Mouse (Mus musculus) spleen, adult 2 months (tissue): ENCODE data around the gene Cbfa2t3. TPM values are rescaled to one million over a fixed set of nuclear protein-coding genes. Genes with fewer than 3 reads are reported as not detected.

ENCODE experiments used
- DNase-seq, 2 experiments: peaks; one replicate each; pipeline versions ENCODE4 v3.0.0 to v3.0.0-alpha.2; 2012 to 2021; ENCODE audit warnings: low spot score in 2 of 2, low read depth in 1 of 2
- H3K27ac ChIP-seq: fragments of 200-500 bp; 2 replicates; pipeline ENCODE4 v1.5.1; 2012; ENCODE audit warnings: low read length, inconsistent platforms; ENCODE audit not compliant: insufficient read depth
- H3K27me3 ChIP-seq: fragments of 200-500 bp; 2 replicates; pipeline ENCODE4 v1.6.1; 2012; ENCODE audit warnings: mild to moderate bottlenecking, moderate library complexity, low read length, inconsistent platforms; ENCODE audit not compliant: control insufficient read depth, insufficient read depth
- H3K36me3 ChIP-seq: fragments of 200-500 bp; 2 replicates; pipeline ENCODE4 v1.6.1; 2012; ENCODE audit warnings: mild to moderate bottlenecking, low read length, inconsistent platforms; ENCODE audit not compliant: control insufficient read depth, insufficient read depth
- H3K4me1 ChIP-seq: fragments of 200-500 bp; 2 replicates; pipeline ENCODE4 v1.6.1; 2011; ENCODE audit warnings: inconsistent platforms; ENCODE audit not compliant: control insufficient read depth, insufficient read depth, insufficient read length
- H3K4me3 ChIP-seq: fragments of 200-500 bp; 2 replicates; pipeline ENCODE4 v1.5.1; 2011; ENCODE audit warnings: mild to moderate bottlenecking, inconsistent platforms; ENCODE audit not compliant: insufficient read depth, insufficient read length; ENCODE audit errors: extremely low read depth
- CTCF ChIP-seq: fragments of 200-500 bp; IDR thresholded peaks from 2 replicates; pipeline ENCODE4 v1.5.1; 2011; ENCODE audit warnings: mild to moderate bottlenecking, inconsistent platforms; ENCODE audit not compliant: insufficient read depth, insufficient read length, insufficient replicate concordance; ENCODE audit errors: extremely low read depth
- POLR2A ChIP-seq: fragments of 200-500 bp; IDR thresholded peaks from 2 replicates; pipeline ENCODE4 v1.6.1; 2011; ENCODE audit warnings: low read depth, low read length, inconsistent platforms
- WGBS: fragments of 180-500 bp; shearing (Covaris S2); methylation state at CpG from one replicate; pipeline ENCODE4 v1.1.7; 2018; 5-methylcytosine and 5-hydroxymethylcytosine counted together
- polyA plus RNA-seq: library from polyadenylated mRNA; depleted of rRNA; stranded (reverse); fragments of >200 nt; gene quantifications from 2 replicates; pipeline ENCODE4 v1.2.3, GENCODE M21; 2012

Gene Cbfa2t3
- polyA plus RNA-seq, 1 experiment, result 38.3 TPM

DNA sequence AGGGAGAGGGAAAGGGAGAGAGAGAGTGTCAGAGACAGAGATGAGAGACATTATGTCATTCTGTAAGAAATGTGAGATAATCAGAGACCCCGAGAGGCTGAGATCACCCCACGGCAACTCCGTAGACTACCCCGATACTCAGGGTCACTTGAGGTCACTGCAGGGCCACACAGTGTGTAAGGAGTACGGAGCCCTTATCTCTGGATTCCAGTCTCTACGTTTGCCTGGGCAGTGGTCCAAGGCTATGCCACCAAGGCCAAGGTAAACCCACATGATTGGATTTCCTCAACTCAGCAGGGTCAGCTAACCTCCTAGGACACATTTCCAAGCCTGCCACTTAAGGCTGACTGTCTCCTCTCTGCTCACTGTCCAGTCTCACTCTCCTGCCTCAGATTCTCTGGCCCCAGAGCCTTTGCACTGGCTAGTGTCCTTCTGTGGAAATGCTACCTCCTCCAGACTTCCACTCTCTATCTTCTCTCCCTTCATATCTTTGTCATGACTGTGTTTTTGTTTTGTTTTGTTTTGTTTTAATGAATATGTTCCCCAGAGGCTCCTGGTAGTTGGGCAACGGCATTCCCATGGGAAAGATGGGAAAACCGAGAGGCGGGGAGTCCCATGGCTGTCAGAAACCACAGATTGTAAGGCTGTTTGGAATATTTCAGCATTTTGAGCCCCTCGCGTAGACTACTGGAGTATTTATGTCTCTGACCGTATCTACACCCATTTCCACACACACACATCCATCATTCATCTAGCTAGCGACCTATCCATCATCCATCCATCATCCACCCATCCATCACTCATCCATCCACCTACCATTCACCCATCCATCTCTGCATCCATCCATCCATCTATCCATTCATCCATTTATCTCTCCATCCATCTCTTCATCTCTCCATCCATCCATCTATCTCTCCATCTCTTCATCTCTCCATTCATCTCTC, 42.6 kb downstream of the Cbfa2t3 start:
- TF ChIP-seq POLR2A, result no peak
- no peak for TF ChIP-seq CTCF
- no peaks in the 10 kb centered on the region for H3K27me3 ChIP-seq
- no peaks in the 10 kb centered on the region for H3K4me1 ChIP-seq
- whole genome bisulfite sequencing, result 79% methylated on average over 13 of the region's 13 CpGs
- 0 out of 2 replicates have a peak, but pooled peaks cover 1% of the 10 kb centered on the region for H3K36me3 ChIP-seq
- H3K4me3 ChIP-seq, result no peak overlapping the region
- no peak for DNase-seq
- H3K27ac ChIP-seq, result no peak overlapping the region

DNA sequence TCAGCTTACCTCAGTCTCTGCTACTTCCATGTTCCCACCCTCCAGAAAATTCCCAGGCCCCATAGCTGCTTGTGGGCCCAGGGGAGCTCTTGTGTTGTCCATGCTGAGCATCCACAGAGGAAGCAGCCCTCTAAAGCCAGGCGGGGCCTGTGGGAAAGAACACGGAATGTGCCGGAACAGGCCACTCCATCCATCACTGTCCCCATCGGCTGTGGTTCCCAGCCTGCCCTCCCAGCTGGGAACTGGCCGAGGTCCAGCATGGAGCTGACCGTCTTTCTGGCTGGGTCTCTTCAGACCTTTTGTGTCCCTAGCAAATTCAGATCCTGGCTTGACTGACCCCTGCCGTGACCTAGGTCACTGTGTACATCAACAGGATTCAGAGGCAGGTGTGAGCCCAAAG, 44.1 kb downstream of the Cbfa2t3 start:
- Histone ChIP-seq H3K27me3 (no peaks in the 10 kb centered on the region), H3K36me3 (0 out of 2 replicates have a peak, but pooled peaks cover 1% of the 10 kb centered on the region), H3K27ac (no peak overlapping the region), H3K4me3 (no peak overlapping the region), H3K4me1 (no peaks in the 10 kb centered on the region)
- no peak for TF ChIP-seq POLR2A
- TF ChIP-seq CTCF, result no peak
- WGBS, result 88% methylated on average over 7 of the region's 7 CpGs
- DNase-seq, result no peak

DNA sequence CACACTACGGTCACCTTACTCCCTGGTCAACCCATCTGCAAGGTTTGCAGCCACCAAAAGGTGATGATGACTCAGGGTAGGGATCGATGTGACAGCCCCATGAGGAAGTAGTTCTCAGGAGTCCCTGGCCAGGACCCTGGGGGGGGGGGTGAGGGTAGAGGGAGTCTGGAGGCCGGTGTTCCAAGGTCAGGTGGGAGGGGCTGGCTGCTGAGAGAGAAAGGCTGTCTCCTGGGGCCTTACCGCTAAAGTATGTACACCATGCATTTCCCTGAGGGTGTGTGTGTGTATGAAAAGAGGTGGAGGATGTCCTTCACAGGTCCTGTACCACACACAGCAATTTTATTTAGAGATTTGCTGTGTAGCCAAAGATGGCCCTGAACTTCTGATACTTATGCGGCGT, 46.3 kb downstream of the Cbfa2t3 start:
- WGBS, result 63% methylated on average over 6 of the region's 6 CpGs
- H3K27ac ChIP-seq, result no peak overlapping the region
- peaks cover 15% of the 10 kb centered on the region for H3K36me3 ChIP-seq
- no peak overlapping the region for H3K4me3 ChIP-seq
- no peaks in the 10 kb centered on the region for H3K4me1 ChIP-seq
- TF ChIP-seq POLR2A, result no peak
- TF ChIP-seq CTCF, result no peak
- no peaks in the 10 kb centered on the region for H3K27me3 ChIP-seq
- no peak for DNase-seq

DNA sequence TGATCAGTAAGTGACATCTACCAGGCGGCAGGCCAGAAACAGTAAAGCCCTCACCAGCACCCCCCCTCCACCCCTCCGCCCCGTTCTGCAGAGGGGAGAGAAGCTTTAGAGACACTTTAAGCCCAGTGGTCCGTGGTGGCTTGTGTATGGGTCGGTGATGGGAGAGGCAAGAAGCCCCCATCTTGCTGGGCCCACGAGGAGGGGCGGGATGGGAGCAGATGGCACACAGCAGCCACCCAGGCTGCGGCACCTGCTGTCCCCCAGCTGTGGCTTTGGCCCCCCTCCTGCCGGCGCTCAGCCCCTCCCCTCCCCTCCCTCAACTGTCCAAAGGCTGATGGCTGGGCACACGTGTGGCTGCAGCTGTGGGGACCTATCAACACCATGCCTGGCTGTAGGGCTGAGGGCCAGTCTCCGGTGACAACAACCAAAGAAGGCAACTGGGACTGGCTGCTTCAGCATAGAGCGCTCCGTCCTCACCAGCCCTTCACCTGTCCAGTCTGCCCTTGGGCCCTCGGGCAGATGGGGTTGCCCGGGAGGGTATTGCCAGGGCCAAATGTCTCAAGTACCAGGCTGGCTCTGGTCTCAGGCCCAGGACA, 47.5 kb downstream of the Cbfa2t3 start:
- no peak overlapping the region for H3K27ac ChIP-seq
- H3K4me3 ChIP-seq, result no peak overlapping the region
- no peak for DNase-seq
- WGBS, result 50% methylated on average over 16 of the region's 16 CpGs
- no peak for TF ChIP-seq CTCF
- no peak for TF ChIP-seq POLR2A
- H3K4me1 ChIP-seq, result no peaks in the 10 kb centered on the region
- H3K36me3 ChIP-seq, result peaks cover 18% of the 10 kb centered on the region
- no peaks in the 10 kb centered on the region for H3K27me3 ChIP-seq

DNA sequence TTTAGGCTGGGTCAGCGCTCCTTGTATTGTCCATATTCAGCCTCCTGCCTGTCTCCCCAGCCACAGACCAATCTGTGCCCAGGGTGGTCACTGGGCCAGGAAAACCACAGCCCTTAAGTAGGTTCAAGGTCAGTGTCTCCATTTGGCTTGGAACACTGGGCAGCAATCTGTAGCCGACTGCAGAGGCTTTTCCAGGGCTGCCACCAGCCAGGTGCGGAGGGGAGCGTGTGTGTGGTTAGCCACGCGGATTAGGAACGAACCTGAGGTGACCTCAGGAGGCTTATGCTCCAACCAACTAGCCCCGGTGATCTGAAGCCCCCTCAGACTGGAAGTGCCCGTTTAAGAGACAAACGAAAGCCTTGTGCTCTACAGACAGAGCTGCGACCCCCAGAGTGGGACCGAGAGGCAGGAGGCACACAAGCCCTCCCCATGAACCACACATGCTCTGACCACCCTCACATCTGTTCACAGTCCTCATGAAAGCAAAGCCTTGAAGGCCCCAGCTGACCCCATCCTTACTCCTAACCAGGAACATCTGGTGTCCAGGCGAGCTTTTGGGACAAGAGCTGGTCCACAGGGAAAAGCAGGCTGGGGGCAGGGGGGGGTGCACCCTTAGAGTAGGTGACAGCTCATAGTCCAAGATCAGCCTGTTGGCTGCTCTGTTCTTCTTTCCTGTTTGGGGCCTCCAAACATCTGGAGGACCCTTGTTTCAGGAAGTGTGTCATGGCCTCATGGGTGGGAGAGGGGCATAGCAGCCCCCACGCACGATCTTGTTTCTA, 50.5 kb downstream of the Cbfa2t3 start:
- Histone ChIP-seq H3K4me1 (no peaks in the 10 kb centered on the region), H3K27ac (no peak overlapping the region)
- DNase-seq, result no peak

DNA sequence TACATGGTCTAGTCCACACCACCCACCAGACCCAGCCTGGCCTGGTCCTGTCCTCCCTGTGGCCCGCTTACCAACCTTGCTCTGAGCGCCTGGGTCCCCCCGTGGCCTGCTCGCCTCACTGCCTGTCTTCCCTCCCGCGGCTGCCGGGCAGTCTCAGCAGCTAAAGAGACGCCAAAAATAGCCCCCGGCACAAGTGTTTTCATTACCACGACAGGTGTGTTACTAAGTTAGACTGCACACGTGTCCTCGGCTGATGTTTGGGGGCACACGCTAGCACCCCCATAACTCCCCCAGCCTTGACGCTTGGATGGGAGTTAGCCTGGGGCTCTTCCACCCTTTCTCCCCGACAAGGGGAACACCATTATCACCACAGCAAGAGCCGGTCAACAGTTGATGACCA, 52.6 kb downstream of the Cbfa2t3 start:
- H3K36me3 ChIP-seq, result peaks cover 40% of the 10 kb centered on the region
- TF ChIP-seq CTCF (no peak), POLR2A (no peak)
- WGBS, result 62% methylated on average over 16 of the region's 16 CpGs

More for the DNA sequence above, 50.5 kb downstream of the Cbfa2t3 start:
- no peak for TF ChIP-seq POLR2A
- Histone ChIP-seq H3K36me3 (peaks cover 28% of the 10 kb centered on the region), H3K27me3 (no peaks in the 10 kb centered on the region), H3K4me3 (no peak overlapping the region)
- 87% methylated on average over 15 of the region's 15 CpGs for WGBS

More for the DNA sequence above, 52.6 kb downstream of the Cbfa2t3 start:
- no peaks in the 10 kb centered on the region for H3K27me3 ChIP-seq
- no peak overlapping the region for H3K27ac ChIP-seq
- no peak for DNase-seq
- no peak overlapping the region for H3K4me3 ChIP-seq
- H3K4me1 ChIP-seq, result no peaks in the 10 kb centered on the region
